ENCODE assay signal across 21 mouse cellular contexts in the genomic region with DNA sequence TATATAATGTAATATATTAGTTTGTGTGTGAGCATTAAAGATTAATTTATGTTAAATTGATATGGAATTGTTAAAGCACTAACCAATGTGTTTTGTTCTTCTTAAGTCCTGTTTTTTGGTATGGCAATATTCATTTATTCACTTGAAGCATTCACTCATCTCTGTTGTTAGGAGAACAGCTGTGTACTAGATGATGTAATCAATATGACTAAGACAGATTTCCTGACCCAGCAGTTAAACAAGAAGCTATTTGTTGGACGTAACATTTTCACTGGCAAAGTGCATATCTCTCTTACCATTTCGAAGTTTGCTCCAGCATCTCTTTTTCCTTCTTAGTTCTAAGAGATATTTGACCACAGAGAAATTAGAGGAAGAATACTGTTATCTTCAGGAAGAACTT.
"Had no signal": no experiment of that assay in that cellular context is flagged by ENCODE, and none has a peak within 500 bp of the region (broad histone marks: within the 10 kb centered on the region; RNA-seq: fewer than 3 reads in every experiment).

No protein-coding gene starts in this region.

- H3K36me3 ChIP-seq: limb, embryonic 12.5 days; limb, embryonic 15.5 days; liver, embryonic 12.5 days; liver, embryonic 15.5 days; midbrain, embryonic 10.5 days; midbrain, embryonic 13.5 days; neural tube, embryonic 13.5 days had no signal

- H3K4me1 ChIP-seq: limb, embryonic 12.5 days; limb, embryonic 15.5 days; liver, embryonic 12.5 days; liver, embryonic 15.5 days; midbrain, embryonic 10.5 days; midbrain, embryonic 13.5 days; neural tube, embryonic 13.5 days had no signal

- H3K27ac ChIP-seq: kidney, postnatal 0 days; layer of hippocampus, adult 2 months; limb, embryonic 12.5 days; limb, embryonic 15.5 days; liver, embryonic 12.5 days; liver, embryonic 15.5 days; midbrain, embryonic 10.5 days; midbrain, embryonic 13.5 days; neural tube, embryonic 13.5 days; stomach, postnatal 0 days had no signal

- H3K4me3 ChIP-seq: layer of hippocampus, adult 2 months; limb, embryonic 12.5 days; limb, embryonic 15.5 days; liver, embryonic 12.5 days; liver, embryonic 15.5 days; megakaryocyte, embryonic 14.5 days; midbrain, embryonic 10.5 days; midbrain, embryonic 13.5 days; myocyte; neural tube, embryonic 13.5 days had no signal

- H3K27me3 ChIP-seq: limb, embryonic 12.5 days; limb, embryonic 15.5 days; liver, embryonic 12.5 days; liver, embryonic 15.5 days; megakaryocyte, embryonic 14.5 days; midbrain, embryonic 13.5 days; neural tube, embryonic 13.5 days had no signal

- DNase-seq: kidney, adult 2 months; kidney, postnatal 25 days; layer of hippocampus, adult 9-11 months; left cerebral cortex, postnatal 4 days; lung, adult 2 months; lung, postnatal 36 days; thymus, adult 2 months; thymus, postnatal 14 days; thymus, postnatal 4 days had no signal

- H3K9me3 ChIP-seq: limb, embryonic 12.5 days; limb, embryonic 15.5 days; liver, embryonic 12.5 days; liver, embryonic 15.5 days; megakaryocyte, embryonic 14.5 days; midbrain, embryonic 10.5 days; midbrain, embryonic 13.5 days; neural tube, embryonic 13.5 days had no signal
